Mouse (Mus musculus) T-cell, adult 66 days (primary cell): ENCODE data around the gene Asic4. TPM values are rescaled to one million over a fixed set of nuclear protein-coding genes. Genes with fewer than 3 reads are reported as not detected.

Experiments used
- total RNA-seq, 2 experiments: library from RNA; stranded (reverse); gene quantifications; 3 replicates in 1 of 2; 4 replicates in 1 of 2; pipeline ENCODE4 v1.2.4; 2023

Gene Asic4
- not detected for total RNA-seq

GRCm38 (mm10) chr1:75450314-75451005 lies at the start of gene Asic4:
Gene Asic4 (plus strand): TSS chr1:75450436.

GRCm38 (mm10) chr1:75435475-75436328 lies 14.5 kb upstream of the Asic4 start, which contains the start of gene Gmppa:
Gene Gmppa (plus strand): TSS chr1:75435930.

GRCm38 (mm10) chr1:75478916-75479634 lies 28.8 kb downstream of the Asic4 start, which contains the start of the genes Chpf and Tmem198:
Gene Chpf (minus strand): TSS chr1:75479307.
Gene Tmem198 (plus strand): TSS chr1:75479532.

GRCm38 (mm10) chr1:75505956-75506831 lies 56.0 kb downstream of the Asic4 start, which contains the start of gene Obsl1:
Gene Obsl1 (minus strand): TSS chr1:75506452.

GRCm38 (mm10) chr1:75507006-75507405 lies 56.8 kb downstream of the Asic4 start, which contains the start of gene Inha:
Gene Inha (plus strand): TSS chr1:75507077.

GRCm38 (mm10) chr1:75521321-75522031 lies 71.2 kb downstream of the Asic4 start, which contains the start of gene Stk11ip:
Gene Stk11ip (plus strand): TSS chr1:75521529.

Other genes starting within 250 kb of the Asic4 start
- gene Glb1l, start 239.6 kb upstream of the Asic4 start, total RNA-seq, result 10 to 100 TPM in 1 of 2 experiments, 1 to 10 TPM in 1; 5.7 to 10.9 TPM
- gene Stk16, start 239.6 kb upstream of the Asic4 start, total RNA-seq, result 10 to 100 TPM; 83.1 to 89.6 TPM
- 100 to 1,000 TPM; 198 to 206 TPM for gene Tuba4a, start 230.6 kb upstream of the Asic4 start, total RNA-seq
- not detected for gene A630095N17Rik, start 218.3 kb upstream of the Asic4 start, total RNA-seq
- gene Dnajb2, start 214.0 kb upstream of the Asic4 start, total RNA-seq, result 10 to 100 TPM; 39.4 to 43.1 TPM
- gene Ptprn, start 185.9 kb upstream of the Asic4 start, total RNA-seq, result under 1 TPM; 0.27 to 0.55 TPM
- gene Resp18, start 172.0 kb upstream of the Asic4 start, total RNA-seq, result not detected
- 10 to 100 TPM; 47.0 to 47.1 TPM for gene Dnpep, start 132.4 kb upstream of the Asic4 start, total RNA-seq
- gene Des, start 90.1 kb upstream of the Asic4 start, total RNA-seq, result not detected
- 1 to 10 TPM in 1 of 2 experiments, under 1 TPM in 1; 0.56 to 2.0 TPM for gene Speg, start 75.1 kb upstream of the Asic4 start, total RNA-seq
- 10 to 100 TPM; 62.9 to 66.8 TPM for gene Gmppa, start 14.5 kb upstream of the Asic4 start, total RNA-seq
- gene Chpf, start 28.9 kb downstream of the Asic4 start, total RNA-seq, result 10 to 100 TPM; 25.7 to 29.2 TPM
- 1 to 10 TPM; 3.6 to 3.7 TPM for gene Tmem198, start 29.1 kb downstream of the Asic4 start, total RNA-seq
- gene Obsl1, start 56.0 kb downstream of the Asic4 start, total RNA-seq, result 1 to 10 TPM; 2.2 to 2.9 TPM
- gene Inha, start 56.6 kb downstream of the Asic4 start, total RNA-seq, result under 1 TPM; 0.92 to 0.99 TPM
- 10 to 100 TPM; 51.3 to 62.9 TPM for gene Stk11ip, start 71.1 kb downstream of the Asic4 start, total RNA-seq
- not detected for gene Slc4a3, start 95.8 kb downstream of the Asic4 start, total RNA-seq